Mouse (Mus musculus) skeletal muscle tissue, adult 2 months (tissue): ENCODE measurements around the gene Defb22.
A peak's percentile ranks its signal among the peaks of the same experiment; 100 is the strongest.

Experiments
- DNase-seq: peaks from one replicate; pipeline ENCODE4 v3.0.0-alpha.2; 2012; ENCODE audit warnings: low read depth, low spot score

The Defb22 gene

GRCm38 (mm10) chr2:152439833-152440232 lies 50.1 kb downstream of the Defb22 start:
- DNase-seq = no peak

- DNase-seq = no peak
Measured at GRCm38 (mm10) chr2:152438963-152439362, 51.0 kb downstream of the Defb22 start.

- DNase-seq = peak; percentile 39
Measured at GRCm38 (mm10) chr2:152436983-152437860, 52.7 kb downstream of the Defb22 start.

- DNase-seq = no peak
Measured at GRCm38 (mm10) chr2:152436405-152436901, 53.5 kb downstream of the Defb22 start.
